Mouse (Mus musculus) intestine, embryonic 14.5 days (tissue): Measurements from ENCODE around the gene Smad6. TPM values are rescaled to one million over a fixed set of nuclear protein-coding genes. Genes with fewer than 3 reads are reported as not detected.

Source experiments
- ATAC-seq: fragments of 200-750 bp; cut with Nextera tagmentation; replicated peaks from 2 replicates; pipeline ENCODE4 v1.8.0; 2017; ENCODE audit warnings: low read depth, moderate number of reproducible peaks, moderate TSS enrichment, moderate library complexity; ENCODE audit not compliant: low FRiP score, low TSS enrichment
- DNase-seq: peaks from one replicate; pipeline ENCODE4 v3.0.0-alpha.2; 2018; ENCODE audit warnings: low spot score
- H3K27ac ChIP-seq: fragments of 300-500 bp; sonication (generic); 2 replicates; pipeline ENCODE4 v1.5.1; 2014; ENCODE audit warnings: low read depth, mild to moderate bottlenecking, control low read depth
- H3K27me3 ChIP-seq: fragments of 300-500 bp; sonication (generic); replicated peaks from 2 replicates; pipeline ENCODE4 v1.6.1; 2014; ENCODE audit warnings: low read length, control low read depth; ENCODE audit not compliant: control insufficient read depth, insufficient read depth
- H3K36me3 ChIP-seq: fragments of 300-500 bp; sonication (generic); 2 replicates; pipeline ENCODE4 v1.6.1; 2014; ENCODE audit warnings: low read length, control low read depth; ENCODE audit not compliant: control insufficient read depth, insufficient read depth
- H3K4me1 ChIP-seq: fragments of 300-500 bp; sonication (generic); replicated peaks from 2 replicates; pipeline ENCODE4 v1.6.1; 2014; ENCODE audit warnings: low read length, control low read depth, mixed read lengths; ENCODE audit not compliant: control insufficient read depth, insufficient read depth
- H3K4me2 ChIP-seq: fragments of 300-500 bp; sonication (generic); 2 replicates; pipeline ENCODE4 v1.6.1; 2014; ENCODE audit warnings: low read length
- H3K4me3 ChIP-seq: fragments of 300-500 bp; sonication (generic); 2 replicates; pipeline ENCODE4 v1.5.1; 2014; ENCODE audit warnings: low read depth, low read length, control low read depth, mixed read lengths
- H3K9ac ChIP-seq: fragments of 300-500 bp; sonication (generic); 2 replicates; pipeline ENCODE4 v1.6.1; 2014; ENCODE audit warnings: mild to moderate bottlenecking, low read length
- H3K9me3 ChIP-seq: fragments of 300-500 bp; sonication (generic); 2 replicates; pipeline ENCODE4 v1.6.1; 2016; ENCODE audit warnings: low read length, control low read depth; ENCODE audit not compliant: control insufficient read depth
- WGBS: fragments of 180-500 bp; shearing (Covaris S2); extraction: QIAGEN DNeasy Blood & Tissue Kit; methylation state at CpG from one replicate; pipeline ENCODE4 v1.1.7; 2014; 5-methylcytosine and 5-hydroxymethylcytosine counted together
- polyA plus RNA-seq: library from polyadenylated mRNA; unstranded; fragments of >200 nt; fragmentation: Nextera tagmentation; extraction: Ambion mirVana; gene quantifications from 2 replicates; pipeline ENCODE4 v1.2.1, GENCODE M21; 2014

The Smad6 gene
- polyA plus RNA-seq, 1 experiment from 2014 or later: 9.3 TPM

GRCm38 (mm10) chr9:63957647-63958185 lies 64.1 kb downstream of the Smad6 start:
- no peaks in the 10 kb centered on the region for H3K27me3 ChIP-seq
- H3K4me2 ChIP-seq: peak overlapping the region; percentile 36; the same call in 1 of the 2 replicates
- 50% methylated on average over 11 of the region's 11 CpGs for WGBS
- no peak overlapping the region for H3K4me3 ChIP-seq
- no peak for DNase-seq
- H3K4me1 ChIP-seq: peaks cover 47% of the 10 kb centered on the region
- H3K27ac ChIP-seq: peak overlapping the region; percentile 84; the same call in 1 of the 2 replicates
- 0 out of 2 replicates have a peak, but pooled peaks have one; percentile 1 for ATAC-seq
- no peak overlapping the region for H3K9ac ChIP-seq
- no peaks in the 10 kb centered on the region for H3K9me3 ChIP-seq
- peaks cover 8% of the 10 kb centered on the region; the same call in 1 of the 2 replicates for H3K36me3 ChIP-seq

DNA sequence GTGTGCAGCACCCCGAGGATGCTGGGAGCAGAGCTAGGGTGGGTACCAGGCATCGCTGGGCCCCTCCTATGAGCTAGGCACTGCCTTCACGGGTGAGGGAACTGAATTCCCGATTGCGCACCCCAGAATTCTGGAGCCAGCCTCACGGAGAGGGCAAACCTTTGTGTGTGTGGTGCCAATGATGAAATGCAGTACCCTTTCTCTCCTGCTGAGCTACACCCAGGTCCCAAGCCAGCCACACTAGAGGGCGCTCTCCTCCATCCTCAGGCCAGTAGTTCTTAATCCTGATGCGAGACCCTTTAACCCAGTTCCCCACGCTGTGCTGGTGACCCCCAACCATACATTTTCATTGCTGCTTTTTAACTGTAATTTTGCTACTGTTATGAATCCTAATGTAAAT lies 65.8 kb downstream of the Smad6 start:
- H3K27ac ChIP-seq: no peak overlapping the region
- WGBS: 40% methylated on average over 9 of the region's 9 CpGs
- no peak overlapping the region for H3K4me2 ChIP-seq
- H3K27me3 ChIP-seq: no peaks in the 10 kb centered on the region
- DNase-seq: peak; percentile 88
- peaks cover 24% of the 10 kb centered on the region for H3K36me3 ChIP-seq
- no peak for ATAC-seq
- H3K9ac ChIP-seq: no peak overlapping the region
- H3K4me3 ChIP-seq: no peak overlapping the region
- peaks cover 38% of the 10 kb centered on the region for H3K4me1 ChIP-seq
- no peaks in the 10 kb centered on the region for H3K9me3 ChIP-seq

GRCm38 (mm10) chr9:63953691-63954090 lies 68.2 kb downstream of the Smad6 start:
- ATAC-seq (no peak), DNase-seq (no peak)
- Histone ChIP-seq H3K27me3 (no peaks in the 10 kb centered on the region), H3K9me3 (no peaks in the 10 kb centered on the region), H3K27ac (no peak overlapping the region), H3K9ac (no peak overlapping the region), H3K4me2 (no peak overlapping the region), H3K36me3 (peaks cover 24% of the 10 kb centered on the region), H3K4me3 (no peak overlapping the region), H3K4me1 (peaks cover 29% of the 10 kb centered on the region)
- WGBS: 75% methylated on average over 35 of the region's 35 CpGs

- 85% methylated on average over 2 of the region's 2 CpGs for WGBS
- Histone ChIP-seq H3K9me3 (no peaks in the 10 kb centered on the region), H3K4me1 (peaks cover 18% of the 10 kb centered on the region), H3K9ac (no peak overlapping the region), H3K4me3 (no peak overlapping the region), H3K36me3 (peaks cover 24% of the 10 kb centered on the region), H3K4me2 (no peak overlapping the region), H3K27ac (no peak overlapping the region), H3K27me3 (no peaks in the 10 kb centered on the region)
- DNase-seq (no peak), ATAC-seq (no peak)
These were observed 69.3 kb downstream of the Smad6 start for GRCm38 (mm10) chr9:63952591-63952990.

DNA sequence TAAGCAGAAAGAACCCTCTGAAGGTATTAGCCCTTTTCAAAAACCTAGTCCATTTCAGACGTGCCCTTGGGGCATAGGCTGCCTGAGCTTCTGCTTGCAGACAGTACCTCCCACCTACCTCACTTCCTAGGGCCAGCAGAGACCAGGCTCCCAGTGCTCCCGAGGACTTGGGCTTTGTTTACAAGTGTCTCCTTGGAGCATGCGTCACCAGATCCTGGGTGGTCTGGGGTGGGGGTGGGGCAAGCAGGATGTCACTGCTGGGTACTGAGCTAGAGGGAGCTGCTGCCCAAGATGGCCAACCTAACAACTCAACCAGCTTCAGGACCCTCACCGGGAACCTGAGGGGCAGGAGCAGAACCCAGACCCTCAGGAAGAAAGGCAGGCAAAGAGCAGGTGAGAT lies 71.5 kb downstream of the Smad6 start:
- H3K4me3 ChIP-seq: no peak overlapping the region
- peaks cover 24% of the 10 kb centered on the region for H3K36me3 ChIP-seq
- ATAC-seq: 0 out of 2 replicates have a peak, but pooled peaks have one; percentile 28
- no peak overlapping the region for H3K4me2 ChIP-seq
- H3K9me3 ChIP-seq: no peaks in the 10 kb centered on the region
- 0 out of 2 replicates have a peak overlapping the region, but pooled peaks have one; percentile 33 for H3K27ac ChIP-seq
- H3K27me3 ChIP-seq: no peaks in the 10 kb centered on the region
- H3K4me1 ChIP-seq: peaks cover 15% of the 10 kb centered on the region; the same call in 1 of the 2 replicates
- no peak overlapping the region for H3K9ac ChIP-seq
- WGBS: 19% methylated on average over 4 of the region's 4 CpGs
- peak; percentile 63 for DNase-seq

DNA sequence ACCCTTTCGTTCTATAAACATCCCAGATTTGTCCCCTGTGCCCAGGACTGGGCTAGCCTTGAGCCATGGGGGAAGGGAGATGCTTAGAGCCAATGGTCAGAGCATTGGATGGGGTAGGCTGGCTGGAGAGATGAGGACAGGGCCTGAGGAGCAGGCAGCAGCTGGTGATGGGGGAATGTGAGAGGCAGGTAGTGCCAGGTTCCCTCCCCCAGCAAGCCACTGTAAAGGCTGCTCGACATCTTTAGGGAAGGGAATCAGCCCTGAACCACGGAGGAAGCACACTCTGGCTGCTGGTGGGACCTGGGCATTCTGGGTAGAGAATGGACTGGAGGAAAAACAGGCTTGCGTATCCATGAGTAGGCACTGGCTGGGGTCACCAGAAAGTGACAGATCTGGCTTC lies 72.5 kb downstream of the Smad6 start:
- ATAC-seq: no peak
- 49% methylated on average over 4 of the region's 4 CpGs for WGBS

DNA sequence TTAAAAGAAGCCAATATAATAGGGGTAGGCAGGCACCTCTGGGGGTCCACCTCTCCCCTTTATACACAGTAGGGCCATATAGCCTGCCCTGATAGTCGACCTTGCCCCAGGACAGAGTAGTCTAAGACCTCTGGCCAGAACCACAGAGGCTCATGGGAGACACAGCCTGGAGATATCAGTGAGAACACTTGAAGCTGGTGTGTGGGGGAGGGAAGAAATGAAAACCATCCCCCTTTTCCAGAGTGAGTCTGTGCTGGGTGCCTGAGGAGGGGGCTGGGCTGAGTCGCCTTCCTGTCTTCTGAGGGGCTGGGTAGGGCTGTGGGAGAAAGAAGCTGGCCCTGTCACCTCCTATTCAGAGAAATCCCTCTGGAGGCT lies 79.3 kb downstream of the Smad6 start:
- WGBS: 51% methylated on average over 2 of the region's 2 CpGs
- H3K27me3 ChIP-seq: no peaks in the 10 kb centered on the region
- no peaks in the 10 kb centered on the region for H3K36me3 ChIP-seq
- H3K9me3 ChIP-seq: no peaks in the 10 kb centered on the region
- H3K4me3 ChIP-seq: no peak overlapping the region
- no peak overlapping the region for H3K9ac ChIP-seq
- H3K4me1 ChIP-seq: peaks cover 10% of the 10 kb centered on the region
- no peak overlapping the region for H3K4me2 ChIP-seq
- no peak overlapping the region for H3K27ac ChIP-seq
- DNase-seq (no peak), ATAC-seq (no peak)

More for the DNA sequence above, 72.5 kb downstream of the Smad6 start:
- no peaks in the 10 kb centered on the region for H3K27me3 ChIP-seq
- no peak overlapping the region for H3K4me2 ChIP-seq
- 0 out of 2 replicates have a peak overlapping the region, but pooled peaks have one; percentile 33 for H3K27ac ChIP-seq
- H3K36me3 ChIP-seq: peaks cover 24% of the 10 kb centered on the region
- no peak for DNase-seq
- H3K9me3 ChIP-seq: no peaks in the 10 kb centered on the region
- peaks cover 15% of the 10 kb centered on the region; the same call in 1 of the 2 replicates for H3K4me1 ChIP-seq
- H3K4me3 ChIP-seq: no peak overlapping the region
- no peak overlapping the region for H3K9ac ChIP-seq

DNA sequence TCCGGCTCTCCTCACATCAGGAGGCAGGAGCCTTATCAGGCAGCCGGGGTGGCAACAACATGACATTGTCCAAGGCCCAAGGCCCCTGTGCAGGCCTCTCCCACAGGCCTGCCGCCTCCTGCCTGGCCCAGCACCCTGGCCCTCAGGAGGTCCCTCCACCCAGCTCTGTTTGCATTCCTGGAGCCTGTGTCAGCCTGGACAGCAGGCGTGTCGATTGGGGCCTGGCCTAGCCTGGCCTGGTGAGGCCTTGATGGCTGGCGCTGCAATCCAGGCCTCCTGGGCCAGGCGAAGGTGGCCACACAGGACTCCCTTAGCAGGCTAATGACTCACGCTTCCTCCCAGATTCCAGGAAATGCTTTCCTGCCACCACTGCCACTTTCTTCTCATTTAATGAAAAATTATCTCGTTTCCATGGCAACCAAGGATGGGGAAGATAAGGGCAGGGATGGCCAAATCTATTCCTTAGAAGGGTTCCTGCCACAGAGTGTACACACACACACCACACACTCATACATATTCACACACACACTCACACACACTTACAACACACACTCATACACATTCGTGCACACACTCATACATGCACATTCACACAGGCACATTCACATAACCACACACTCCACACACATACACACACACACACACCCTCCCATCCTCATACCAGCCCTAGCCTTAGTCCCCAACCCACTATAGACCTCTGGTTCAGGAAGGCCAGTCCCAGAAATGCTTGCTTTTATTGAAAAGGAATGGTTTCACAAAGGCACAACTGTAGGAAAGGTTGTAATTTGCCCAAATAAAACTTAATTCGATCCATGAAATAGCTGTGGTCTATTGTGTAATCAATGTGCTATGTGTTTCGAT lies 79.9 kb downstream of the Smad6 start:
- 46% methylated on average over 12 of the region's 12 CpGs for WGBS
- DNase-seq (peak; percentile 67), ATAC-seq (peak; percentile 90)
- Histone ChIP-seq H3K9ac (0 out of 2 replicates have a peak overlapping the region, but pooled peaks have one; percentile 2), H3K4me1 (peaks cover 10% of the 10 kb centered on the region), H3K27me3 (no peaks in the 10 kb centered on the region), H3K36me3 (no peaks in the 10 kb centered on the region), H3K27ac (peak overlapping the region; percentile 34), H3K9me3 (no peaks in the 10 kb centered on the region), H3K4me3 (no peak overlapping the region), H3K4me2 (no peak overlapping the region)
